Mouse (Mus musculus): ENCODE data around the gene Qsox2. TPM values are rescaled to one million over a fixed set of nuclear protein-coding genes. Genes with fewer than 3 reads are reported as not detected.

Gene Qsox2
- polyA plus RNA-seq (2012; rRNA removed) = 15.3 and 16.5 TPM in 2 replicates

GRCm38 (mm10) chr2:26237290-26237782, at the start of gene Qsox2:
Gene Qsox2, minus strand, starts transcription at chr2:26237525.
- Histone ChIP-seq H3K4me3 (ENCODE audit: insufficient read depth, low read depth, low read length) (peak within 1 kb of the TSS; percentile 98), H3K27me3 (replicated peaks; ENCODE audit: control insufficient read depth, insufficient read depth, low read length) (no peaks in the 10 kb centered on the region), H3K4me1 (ENCODE audit: control insufficient read depth, insufficient read depth, low read length) (peaks cover 5% of the 10 kb centered on the region; the same call in 1 of the 2 replicates), H3K27ac (ENCODE audit: insufficient read depth, low read depth, low read length) (no peak within 1 kb of the TSS; the same call in 1 of the 2 replicates), H3K36me3 (ENCODE audit: control insufficient read depth, insufficient read depth, low read length) (no peaks in the 10 kb centered on the region)
- WGBS = under 1% methylated on average over 36 of the region's 36 CpGs
- TF ChIP-seq CTCF (conservative IDR thresholded peaks at IDR 0.05; ENCODE audit: insufficient read depth, insufficient read length, low read depth, low read length) (no peak), POLR2A (IDR thresholded peaks at IDR 0.05; ENCODE audit: low read depth, low read length) (no peak)
- DNase-seq = peak; percentile 97

GRCm38 (mm10) chr2:26286391-26286790, 49.1 kb upstream of the Qsox2 start:
- DNase-seq = no peak
- TF ChIP-seq CTCF (conservative IDR thresholded peaks at IDR 0.05; ENCODE audit: insufficient read depth, insufficient read length, low read depth, low read length) (no peak), POLR2A (IDR thresholded peaks at IDR 0.05; ENCODE audit: low read depth, low read length) (no peak)
- no peak overlapping the region for H3K27ac ChIP-seq (ENCODE audit: insufficient read depth, low read depth, low read length)
- H3K27me3 ChIP-seq (replicated peaks; ENCODE audit: control insufficient read depth, insufficient read depth, low read length) = no peaks in the 10 kb centered on the region
- no peaks in the 10 kb centered on the region for H3K36me3 ChIP-seq (ENCODE audit: control insufficient read depth, insufficient read depth, low read length)
- H3K4me1 ChIP-seq (ENCODE audit: control insufficient read depth, insufficient read depth, low read length) = no peaks in the 10 kb centered on the region
- WGBS = 47% methylated on average over 7 of the region's 7 CpGs
- H3K4me3 ChIP-seq (ENCODE audit: insufficient read depth, low read depth, low read length) = no peak overlapping the region

- WGBS = 55% methylated on average over 7 of the region's 7 CpGs
- Histone ChIP-seq H3K27me3 (replicated peaks; ENCODE audit: control insufficient read depth, insufficient read depth, low read length) (no peaks in the 10 kb centered on the region), H3K4me3 (ENCODE audit: insufficient read depth, low read depth, low read length) (no peak overlapping the region), H3K27ac (ENCODE audit: insufficient read depth, low read depth, low read length) (no peak overlapping the region), H3K4me1 (ENCODE audit: control insufficient read depth, insufficient read depth, low read length) (no peaks in the 10 kb centered on the region), H3K36me3 (ENCODE audit: control insufficient read depth, insufficient read depth, low read length) (no peaks in the 10 kb centered on the region)
- TF ChIP-seq POLR2A (IDR thresholded peaks at IDR 0.05; ENCODE audit: low read depth, low read length) (no peak), CTCF (conservative IDR thresholded peaks at IDR 0.05; ENCODE audit: insufficient read depth, insufficient read length, low read depth, low read length) (no peak)
- DNase-seq = no peak
These were observed 48.5 kb upstream of the Qsox2 start for GRCm38 (mm10) chr2:26285804-26286203.

GRCm38 (mm10) chr2:26280594-26280993, 43.3 kb upstream of the Qsox2 start:
- Histone ChIP-seq H3K4me1 (ENCODE audit: control insufficient read depth, insufficient read depth, low read length) (no peaks in the 10 kb centered on the region), H3K27me3 (replicated peaks; ENCODE audit: control insufficient read depth, insufficient read depth, low read length) (no peaks in the 10 kb centered on the region), H3K4me3 (ENCODE audit: insufficient read depth, low read depth, low read length) (no peak overlapping the region), H3K36me3 (ENCODE audit: control insufficient read depth, insufficient read depth, low read length) (no peaks in the 10 kb centered on the region), H3K27ac (ENCODE audit: insufficient read depth, low read depth, low read length) (no peak overlapping the region)
- TF ChIP-seq CTCF (conservative IDR thresholded peaks at IDR 0.05; ENCODE audit: insufficient read depth, insufficient read length, low read depth, low read length) = no peak
- TF ChIP-seq POLR2A (IDR thresholded peaks at IDR 0.05; ENCODE audit: low read depth, low read length) = no peak
- 71% methylated on average over 11 of the region's 11 CpGs for WGBS
- DNase-seq = no peak

- no peaks in the 10 kb centered on the region for H3K36me3 ChIP-seq (ENCODE audit: control insufficient read depth, insufficient read depth, low read length)
- no peak for DNase-seq
- TF ChIP-seq POLR2A (IDR thresholded peaks at IDR 0.05; ENCODE audit: low read depth, low read length) (no peak), CTCF (conservative IDR thresholded peaks at IDR 0.05; ENCODE audit: insufficient read depth, insufficient read length, low read depth, low read length) (no peak)
- no peak overlapping the region for H3K27ac ChIP-seq (ENCODE audit: insufficient read depth, low read depth, low read length)
- H3K4me1 ChIP-seq (ENCODE audit: control insufficient read depth, insufficient read depth, low read length) = no peaks in the 10 kb centered on the region
- H3K4me3 ChIP-seq (ENCODE audit: insufficient read depth, low read depth, low read length) = no peak overlapping the region
- 73% methylated on average over 3 of the region's 3 CpGs for WGBS
- H3K27me3 ChIP-seq (replicated peaks; ENCODE audit: control insufficient read depth, insufficient read depth, low read length) = no peaks in the 10 kb centered on the region
These were observed 42.4 kb upstream of the Qsox2 start for GRCm38 (mm10) chr2:26279712-26280111.

GRCm38 (mm10) chr2:26273611-26274010, 36.3 kb upstream of the Qsox2 start:
- Histone ChIP-seq H3K36me3 (ENCODE audit: control insufficient read depth, insufficient read depth, low read length) (no peaks in the 10 kb centered on the region), H3K4me1 (ENCODE audit: control insufficient read depth, insufficient read depth, low read length) (no peaks in the 10 kb centered on the region), H3K27ac (ENCODE audit: insufficient read depth, low read depth, low read length) (no peak overlapping the region), H3K4me3 (ENCODE audit: insufficient read depth, low read depth, low read length) (no peak overlapping the region), H3K27me3 (replicated peaks; ENCODE audit: control insufficient read depth, insufficient read depth, low read length) (no peaks in the 10 kb centered on the region)
- WGBS = 18% methylated on average over 7 of the region's 7 CpGs
- TF ChIP-seq CTCF (conservative IDR thresholded peaks at IDR 0.05; ENCODE audit: insufficient read depth, insufficient read length, low read depth, low read length) (peak; percentile 87), POLR2A (IDR thresholded peaks at IDR 0.05; ENCODE audit: low read depth, low read length) (no peak)
- peak; percentile 65 for DNase-seq

GRCm38 (mm10) chr2:26268216-26268615, 30.9 kb upstream of the Qsox2 start:
- Histone ChIP-seq H3K27me3 (replicated peaks; ENCODE audit: control insufficient read depth, insufficient read depth, low read length) (no peaks in the 10 kb centered on the region), H3K27ac (ENCODE audit: insufficient read depth, low read depth, low read length) (no peak overlapping the region), H3K36me3 (ENCODE audit: control insufficient read depth, insufficient read depth, low read length) (no peaks in the 10 kb centered on the region), H3K4me3 (ENCODE audit: insufficient read depth, low read depth, low read length) (no peak overlapping the region), H3K4me1 (ENCODE audit: control insufficient read depth, insufficient read depth, low read length) (no peaks in the 10 kb centered on the region)
- 52% methylated on average over 3 of the region's 3 CpGs for WGBS
- no peak for DNase-seq
- no peak for TF ChIP-seq POLR2A (IDR thresholded peaks at IDR 0.05; ENCODE audit: low read depth, low read length)
- TF ChIP-seq CTCF (conservative IDR thresholded peaks at IDR 0.05; ENCODE audit: insufficient read depth, insufficient read length, low read depth, low read length) = no peak

Measured in kidney, adult 2 months (tissue).